Mouse (Mus musculus) midbrain, embryonic 15.5 days (tissue): Measurements from ENCODE around the gene Galnt16. TPM values are rescaled to one million over a fixed set of nuclear protein-coding genes. Genes with fewer than 3 reads are reported as not detected.
A peak's percentile ranks its signal among the peaks of the same experiment; 100 is the strongest.

Source experiments
- ATAC-seq: fragments of 200-750 bp; cut with Nextera tagmentation; replicated peaks from 2 replicates; pipeline ENCODE4 v1.8.0; 2017; ENCODE audit warnings: moderate TSS enrichment
- H3K27ac ChIP-seq: fragments of 300-500 bp; sonication (generic); 2 replicates; pipeline ENCODE4 v1.5.1; 2015; ENCODE audit warnings: mild to moderate bottlenecking, inconsistent platforms
- H3K27me3 ChIP-seq: fragments of 300-500 bp; sonication (generic); replicated peaks from 2 replicates; pipeline ENCODE4 v1.6.1; 2015; ENCODE audit warnings: inconsistent platforms
- H3K36me3 ChIP-seq: fragments of 300-500 bp; sonication (generic); replicated peaks from 2 replicates; pipeline ENCODE4 v1.6.1; 2015; ENCODE audit warnings: inconsistent platforms
- H3K4me1 ChIP-seq: fragments of 300-500 bp; sonication (generic); 2 replicates; pipeline ENCODE4 v1.6.1; 2015; ENCODE audit warnings: inconsistent platforms
- H3K4me2 ChIP-seq: fragments of 300-500 bp; sonication (generic); 2 replicates; pipeline ENCODE4 v1.6.1; 2015; ENCODE audit warnings: inconsistent platforms, mild to moderate bottlenecking, moderate library complexity
- H3K4me3 ChIP-seq: fragments of 300-500 bp; sonication (generic); 2 replicates; pipeline ENCODE4 v1.5.1; 2015; ENCODE audit warnings: mild to moderate bottlenecking, inconsistent platforms
- H3K9ac ChIP-seq: fragments of 300-500 bp; sonication (generic); 2 replicates; pipeline ENCODE4 v1.6.1; 2015; ENCODE audit warnings: mild to moderate bottlenecking, inconsistent platforms
- H3K9me3 ChIP-seq: fragments of 300-500 bp; sonication (generic); 2 replicates; pipeline ENCODE4 v1.6.1; 2016; ENCODE audit warnings: inconsistent platforms
- WGBS: fragments of 180-500 bp; shearing (Covaris S2); methylation state at CpG from one replicate; pipeline ENCODE4 v1.1.7; 2015; ENCODE audit warnings: mixed read lengths; 5-methylcytosine and 5-hydroxymethylcytosine counted together
- polyA plus RNA-seq: library from polyadenylated mRNA; unstranded; fragments of >200 nt; fragmentation: Nextera tagmentation; extraction: Ambion mirVana; gene quantifications from 2 replicates; pipeline ENCODE4 v1.2.1, GENCODE M21; 2015

Galnt16 gene
- polyA plus RNA-seq, 1 experiment from 2014 or later = 42.4 TPM

GRCm38 (mm10) chr12:80603566-80603965, 85.5 kb downstream of the Galnt16 start:
- H3K9ac ChIP-seq = no peak overlapping the region
- no peak overlapping the region for H3K4me3 ChIP-seq
- H3K4me2 ChIP-seq = no peak overlapping the region
- peaks cover 7% of the 10 kb centered on the region; the same call in 1 of the 2 replicates for H3K4me1 ChIP-seq
- H3K9me3 ChIP-seq = no peaks in the 10 kb centered on the region
- H3K27ac ChIP-seq = peak overlapping the region; percentile 31; the same call in 1 of the 2 replicates
- no peaks in the 10 kb centered on the region; the same call in 1 of the 2 replicates for H3K36me3 ChIP-seq
- no peak for ATAC-seq
- no peaks in the 10 kb centered on the region for H3K27me3 ChIP-seq
- 63% methylated on average over 4 of the region's 4 CpGs for WGBS

GRCm38 (mm10) chr12:80604218-80604617, 86.1 kb downstream of the Galnt16 start:
- Histone ChIP-seq H3K4me1 (peaks cover 7% of the 10 kb centered on the region; the same call in 1 of the 2 replicates), H3K4me3 (no peak overlapping the region), H3K9ac (no peak overlapping the region), H3K27me3 (no peaks in the 10 kb centered on the region), H3K9me3 (no peaks in the 10 kb centered on the region), H3K36me3 (no peaks in the 10 kb centered on the region; the same call in 1 of the 2 replicates), H3K27ac (peak overlapping the region; percentile 31; the same call in 1 of the 2 replicates), H3K4me2 (no peak overlapping the region)
- 0 out of 2 replicates have a peak, but pooled peaks have one; percentile 24 for ATAC-seq
- 67% methylated on average over 2 of the region's 2 CpGs for WGBS

- no peak overlapping the region for H3K4me2 ChIP-seq
- 89% methylated on average over 1 of the region's 1 CpGs for WGBS
- no peak for ATAC-seq
Observed at GRCm38 (mm10) chr12:80608576-80608975, 90.5 kb downstream of the Galnt16 start.

GRCm38 (mm10) chr12:80609928-80610327, 91.9 kb downstream of the Galnt16 start:
- no peak overlapping the region for H3K4me3 ChIP-seq
- ATAC-seq = no peak
- H3K27ac ChIP-seq = no peak overlapping the region
- no peak overlapping the region for H3K4me2 ChIP-seq
- 85% methylated on average over 3 of the region's 3 CpGs for WGBS
- peaks cover 3% of the 10 kb centered on the region; the same call in 1 of the 2 replicates for H3K4me1 ChIP-seq
- no peak overlapping the region for H3K9ac ChIP-seq
- H3K36me3 ChIP-seq = no peaks in the 10 kb centered on the region; the same call in 1 of the 2 replicates
- no peaks in the 10 kb centered on the region for H3K27me3 ChIP-seq
- H3K9me3 ChIP-seq = no peaks in the 10 kb centered on the region

More at GRCm38 (mm10) chr12:80608576-80608975, 90.5 kb downstream of the Galnt16 start:
- H3K9ac ChIP-seq = no peak overlapping the region
- H3K36me3 ChIP-seq = no peaks in the 10 kb centered on the region; the same call in 1 of the 2 replicates
- peaks cover 10% of the 10 kb centered on the region; the same call in 1 of the 2 replicates for H3K4me1 ChIP-seq
- no peaks in the 10 kb centered on the region for H3K27me3 ChIP-seq
- H3K4me3 ChIP-seq = no peak overlapping the region
- no peak overlapping the region for H3K27ac ChIP-seq
- no peaks in the 10 kb centered on the region for H3K9me3 ChIP-seq

- Histone ChIP-seq H3K36me3 (no peaks in the 10 kb centered on the region), H3K4me2 (no peak overlapping the region), H3K27me3 (no peaks in the 10 kb centered on the region), H3K27ac (peak overlapping the region; percentile 59), H3K4me1 (peaks cover 3% of the 10 kb centered on the region; the same call in 1 of the 2 replicates), H3K4me3 (no peak overlapping the region), H3K9me3 (no peaks in the 10 kb centered on the region), H3K9ac (no peak overlapping the region)
- ATAC-seq = 0 out of 2 replicates have a peak, but pooled peaks have one; percentile 74
- 54% methylated on average over 9 of the region's 9 CpGs for WGBS
Observed at GRCm38 (mm10) chr12:80612113-80612791, 94.2 kb downstream of the Galnt16 start.

GRCm38 (mm10) chr12:80615371-80616257, 97.5 kb downstream of the Galnt16 start:
- Histone ChIP-seq H3K27me3 (no peaks in the 10 kb centered on the region), H3K27ac (no peak overlapping the region), H3K9ac (no peak overlapping the region), H3K4me2 (no peak overlapping the region), H3K4me1 (peaks cover 3% of the 10 kb centered on the region; the same call in 1 of the 2 replicates), H3K4me3 (no peak overlapping the region), H3K36me3 (no peaks in the 10 kb centered on the region), H3K9me3 (no peaks in the 10 kb centered on the region)
- WGBS = 61% methylated on average over 7 of the region's 7 CpGs
- no peak for ATAC-seq

- no peak overlapping the region for H3K27ac ChIP-seq
- H3K4me2 ChIP-seq = no peak overlapping the region
- H3K27me3 ChIP-seq = no peaks in the 10 kb centered on the region
- WGBS = 82% methylated on average over 5 of the region's 5 CpGs
- no peak overlapping the region for H3K4me3 ChIP-seq
- no peaks in the 10 kb centered on the region for H3K4me1 ChIP-seq
- H3K9me3 ChIP-seq = no peaks in the 10 kb centered on the region
- no peak for ATAC-seq
- H3K36me3 ChIP-seq = no peaks in the 10 kb centered on the region
- no peak overlapping the region for H3K9ac ChIP-seq
Observed at GRCm38 (mm10) chr12:80620501-80620900, 102.4 kb downstream of the Galnt16 start.

GRCm38 (mm10) chr12:80631790-80632189, 113.7 kb downstream of the Galnt16 start:
- H3K4me2 ChIP-seq = no peak overlapping the region
- no peak overlapping the region for H3K4me3 ChIP-seq
- WGBS = 87% methylated on average over 5 of the region's 5 CpGs
- H3K36me3 ChIP-seq = peaks cover 31% of the 10 kb centered on the region
- ATAC-seq = no peak
- H3K9me3 ChIP-seq = no peaks in the 10 kb centered on the region
- H3K9ac ChIP-seq = no peak overlapping the region
- no peaks in the 10 kb centered on the region for H3K4me1 ChIP-seq
- no peak overlapping the region for H3K27ac ChIP-seq
- H3K27me3 ChIP-seq = no peaks in the 10 kb centered on the region

- Histone ChIP-seq H3K27me3 (no peaks in the 10 kb centered on the region), H3K4me3 (peak overlapping the region; percentile 75), H3K27ac (peak overlapping the region; percentile 89), H3K9ac (peak overlapping the region; percentile 90), H3K4me1 (peaks cover 47% of the 10 kb centered on the region), H3K36me3 (peaks cover 19% of the 10 kb centered on the region), H3K9me3 (no peaks in the 10 kb centered on the region), H3K4me2 (peak overlapping the region; percentile 90)
- WGBS = 2% methylated on average over 47 of the region's 48 CpGs
- peak; percentile 79 for ATAC-seq
Observed at GRCm38 (mm10) chr12:80642725-80643692, 124.9 kb downstream of the Galnt16 start.

- ATAC-seq = peak; percentile 98
- Histone ChIP-seq H3K9me3 (no peaks in the 10 kb centered on the region), H3K4me1 (peaks cover 52% of the 10 kb centered on the region), H3K4me3 (peak within 1 kb of the TSS; percentile 75), H3K4me2 (peak within 1 kb of the TSS; percentile 90), H3K9ac (peak within 1 kb of the TSS; percentile 90), H3K27ac (peak within 1 kb of the TSS; percentile 89), H3K36me3 (peaks cover 10% of the 10 kb centered on the region), H3K27me3 (no peaks in the 10 kb centered on the region)
- under 1% methylated on average over 50 of the region's 50 CpGs for WGBS
Observed at GRCm38 (mm10) chr12:80643693-80644505, 125.8 kb downstream of the Galnt16 start, which contains the start of the genes Slc39a9 and Erh. Gene Slc39a9, plus strand, starts transcription at chr12:80643883. Gene Erh, minus strand, starts transcription at chr12:80644341.
